Mouse (Mus musculus) thymus, postnatal 0 days (tissue): ENCODE results near the gene Smc1a. TPM values are rescaled to one million over a fixed set of nuclear protein-coding genes. Genes with fewer than 3 reads are reported as not detected.

Source experiments
- polyA plus RNA-seq: library from polyadenylated mRNA; unstranded; fragments of >200 nt; fragmentation: Nextera tagmentation; extraction: Ambion mirVana; gene quantifications from 2 replicates; pipeline ENCODE4 v1.2.1, GENCODE M21; 2015

Gene Smc1a
- polyA plus RNA-seq, 1 experiment from 2014 or later: 106 TPM

Other genes starting within 250 kb of the Smc1a start
- gene Huwe1, start 215.6 kb upstream of the Smc1a start, polyA plus RNA-seq: 23.6 and 25.4 TPM in 2 replicates
- 137 and 141 TPM in 2 replicates for gene Hsd17b10, start 14.6 kb upstream of the Smc1a start, polyA plus RNA-seq
- gene Ribc1, start 133 bp upstream of the Smc1a start, polyA plus RNA-seq: 3.1 and 4.5 TPM in 2 replicates
- 0.88 and 0.89 TPM in 2 replicates for gene Iqsec2, start 127.8 kb downstream of the Smc1a start, polyA plus RNA-seq
- 19.4 and 23.9 TPM in 2 replicates for gene Kdm5c, start 216.6 kb downstream of the Smc1a start, polyA plus RNA-seq